19 mouse cellular contexts compared by ENCODE assay signal in genomic region chr13:89076212-89076611, GRCm38 (mm10).
"Had no signal": no experiment of that assay in that cellular context is flagged by ENCODE, and none has a peak within 500 bp of the region (broad histone marks: within the 10 kb centered on the region; RNA-seq: fewer than 3 reads in every experiment).

No protein-coding gene starts in this region.

- H3K27me3 ChIP-seq: limb, embryonic 13.5 days; liver, embryonic 12.5 days; liver, embryonic 15.5 days; lung, embryonic 15.5 days; megakaryocyte, embryonic 14.5 days; stomach, embryonic 15.5 days had no signal

- H3K27ac ChIP-seq: limb, embryonic 10.5 days; limb, embryonic 13.5 days; liver, embryonic 12.5 days; liver, embryonic 15.5 days; lung, embryonic 15.5 days; stomach, embryonic 15.5 days had no signal

- H3K4me1 ChIP-seq: limb, embryonic 10.5 days; limb, embryonic 13.5 days; liver, embryonic 12.5 days; liver, embryonic 15.5 days; lung, embryonic 15.5 days; megakaryocyte, embryonic 14.5 days; stomach, embryonic 15.5 days had no signal

- H3K4me3 ChIP-seq: limb, embryonic 10.5 days; limb, embryonic 13.5 days; liver, embryonic 12.5 days; liver, embryonic 15.5 days; lung, embryonic 15.5 days; megakaryocyte, embryonic 14.5 days; stomach, embryonic 15.5 days had no signal

- H3K9me3 ChIP-seq: limb, embryonic 10.5 days; limb, embryonic 13.5 days; liver, embryonic 12.5 days; liver, embryonic 15.5 days; lung, embryonic 15.5 days; megakaryocyte, embryonic 14.5 days; stomach, embryonic 15.5 days had no signal

- DNase-seq: kidney, adult 18-20 months; kidney, adult 9 months; kidney, postnatal 14 days; kidney, postnatal 4 days; liver; lung, adult 18-20 months; lung, postnatal 10 days; lung, postnatal 36 days; right cerebral cortex, postnatal 25 days; spleen, adult 18-20 months; thymus, postnatal 25 days had no signal

- H3K9ac ChIP-seq: limb, embryonic 13.5 days; liver, embryonic 12.5 days; liver, embryonic 15.5 days; lung, embryonic 15.5 days; stomach, embryonic 15.5 days had no signal

- H3K36me3 ChIP-seq: limb, embryonic 10.5 days; limb, embryonic 13.5 days; liver, embryonic 12.5 days; liver, embryonic 15.5 days; lung, embryonic 15.5 days; stomach, embryonic 15.5 days had no signal

- H3K4me2 ChIP-seq: limb, embryonic 13.5 days; liver, embryonic 12.5 days; liver, embryonic 15.5 days; lung, embryonic 15.5 days; midbrain, embryonic 11.5 days; stomach, embryonic 15.5 days had no signal

- ATAC-seq: liver, embryonic 12.5 days had no signal
